Mouse (Mus musculus) liver, embryonic 15.5 days (tissue): Measurements from ENCODE around the gene Nav3. TPM values are rescaled to one million over a fixed set of nuclear protein-coding genes. Genes with fewer than 3 reads are reported as not detected.

Experiments used
- ATAC-seq: fragments of 200-750 bp; cut with Nextera tagmentation; 2 replicates; pipeline ENCODE4 v1.8.0; 2017; ENCODE audit warnings: moderate number of reproducible peaks, mild to moderate bottlenecking, moderate library complexity; ENCODE audit not compliant: insufficient read depth
- H3K27ac ChIP-seq: fragments of 300-500 bp; sonication (generic); replicated peaks from 2 replicates; pipeline ENCODE4 v1.5.1; 2015; ENCODE audit warnings: mild to moderate bottlenecking, inconsistent platforms
- H3K27me3 ChIP-seq: fragments of 300-500 bp; sonication (generic); 2 replicates; pipeline ENCODE4 v1.6.1; 2015; ENCODE audit warnings: mild to moderate bottlenecking, inconsistent platforms
- H3K36me3 ChIP-seq: fragments of 300-500 bp; sonication (generic); replicated peaks from 2 replicates; pipeline ENCODE4 v1.6.1; 2015; ENCODE audit warnings: moderate library complexity, mild to moderate bottlenecking, inconsistent platforms
- H3K4me1 ChIP-seq: fragments of 300-500 bp; sonication (generic); replicated peaks from 2 replicates; pipeline ENCODE4 v1.6.1; 2015; ENCODE audit warnings: inconsistent platforms
- H3K4me2 ChIP-seq: fragments of 300-500 bp; sonication (generic); 2 replicates; pipeline ENCODE4 v1.6.1; 2015; ENCODE audit warnings: moderate library complexity, mild to moderate bottlenecking, inconsistent platforms
- H3K4me3 ChIP-seq: fragments of 300-500 bp; sonication (generic); replicated peaks from 2 replicates; pipeline ENCODE4 v1.5.1; 2015; ENCODE audit warnings: mild to moderate bottlenecking, inconsistent platforms
- H3K9ac ChIP-seq: fragments of 300-500 bp; sonication (generic); 2 replicates; pipeline ENCODE4 v1.6.1; 2015; ENCODE audit warnings: moderate library complexity, mild to moderate bottlenecking, inconsistent platforms
- H3K9me3 ChIP-seq: fragments of 300-500 bp; sonication (generic); replicated peaks from 2 replicates; pipeline ENCODE4 v1.6.1; 2016; ENCODE audit warnings: inconsistent platforms
- WGBS: fragments of 180-500 bp; shearing (Covaris S2); methylation state at CpG from one replicate; pipeline ENCODE4 v1.1.7; 2015; ENCODE audit warnings: mixed read lengths; ENCODE audit not compliant: insufficient replicate concordance; 5-methylcytosine and 5-hydroxymethylcytosine counted together
- polyA plus RNA-seq: library from polyadenylated mRNA; unstranded; fragments of >200 nt; fragmentation: Nextera tagmentation; extraction: Ambion mirVana; gene quantifications from 2 replicates; pipeline ENCODE4 v1.2.1, GENCODE M21; 2015

Gene Nav3
- polyA plus RNA-seq, 1 experiment from 2014 or later: 0.12 TPM

GRCm38 (mm10) chr10:110290016-110290623 lies 165.9 kb downstream of the Nav3 start:
- no peak overlapping the region for H3K27ac ChIP-seq
- no peak overlapping the region for H3K4me3 ChIP-seq
- no peak overlapping the region for H3K9ac ChIP-seq
- no peaks in the 10 kb centered on the region for H3K27me3 ChIP-seq
- no peak for ATAC-seq
- 76% methylated on average over 10 of the region's 10 CpGs for WGBS
- no peaks in the 10 kb centered on the region for H3K4me1 ChIP-seq
- no peaks in the 10 kb centered on the region for H3K9me3 ChIP-seq
- no peak overlapping the region for H3K4me2 ChIP-seq
- H3K36me3 ChIP-seq: no peaks in the 10 kb centered on the region

- WGBS: 52% methylated on average over 3 of the region's 3 CpGs
- H3K36me3 ChIP-seq: no peaks in the 10 kb centered on the region
- no peak overlapping the region for H3K4me2 ChIP-seq
- H3K4me3 ChIP-seq: no peak overlapping the region
- ATAC-seq: no peak
- no peaks in the 10 kb centered on the region for H3K9me3 ChIP-seq
- H3K9ac ChIP-seq: no peak overlapping the region
- H3K27ac ChIP-seq: no peak overlapping the region
- H3K27me3 ChIP-seq: no peaks in the 10 kb centered on the region
- H3K4me1 ChIP-seq: no peaks in the 10 kb centered on the region
These were observed 172.1 kb downstream of the Nav3 start for GRCm38 (mm10) chr10:110283879-110284278.

- no peak overlapping the region for H3K4me2 ChIP-seq
- H3K27me3 ChIP-seq: no peaks in the 10 kb centered on the region
- no peaks in the 10 kb centered on the region for H3K4me1 ChIP-seq
- no peak overlapping the region for H3K9ac ChIP-seq
- H3K4me3 ChIP-seq: no peak overlapping the region
- H3K9me3 ChIP-seq: no peaks in the 10 kb centered on the region
- WGBS: 68% methylated on average over 2 of the region's 2 CpGs
- ATAC-seq: no peak
- H3K27ac ChIP-seq: no peak overlapping the region
- H3K36me3 ChIP-seq: no peaks in the 10 kb centered on the region
These were observed 183.2 kb downstream of the Nav3 start for GRCm38 (mm10) chr10:110272818-110273217.

GRCm38 (mm10) chr10:110270561-110270960 lies 185.4 kb downstream of the Nav3 start:
- no peaks in the 10 kb centered on the region for H3K9me3 ChIP-seq
- H3K4me1 ChIP-seq: no peaks in the 10 kb centered on the region
- no peak overlapping the region for H3K4me3 ChIP-seq
- 71% methylated on average over 1 of the region's 1 CpGs for WGBS
- H3K27ac ChIP-seq: no peak overlapping the region
- ATAC-seq: no peak
- no peaks in the 10 kb centered on the region for H3K36me3 ChIP-seq
- H3K9ac ChIP-seq: no peak overlapping the region
- no peak overlapping the region for H3K4me2 ChIP-seq
- H3K27me3 ChIP-seq: no peaks in the 10 kb centered on the region

- no peak for ATAC-seq
- H3K36me3 ChIP-seq: no peaks in the 10 kb centered on the region
- no peaks in the 10 kb centered on the region for H3K9me3 ChIP-seq
- no peaks in the 10 kb centered on the region for H3K27me3 ChIP-seq
- H3K27ac ChIP-seq: no peak overlapping the region
- 75% methylated on average over 3 of the region's 3 CpGs for WGBS
- no peak overlapping the region for H3K9ac ChIP-seq
- no peak overlapping the region for H3K4me3 ChIP-seq
- no peak overlapping the region for H3K4me2 ChIP-seq
- H3K4me1 ChIP-seq: no peaks in the 10 kb centered on the region
These were observed 213.9 kb downstream of the Nav3 start for GRCm38 (mm10) chr10:110242128-110242561.

- whole genome bisulfite sequencing: 51% methylated on average over 3 of the region's 3 CpGs
- Histone ChIP-seq H3K4me2 (no peak overlapping the region), H3K4me1 (no peaks in the 10 kb centered on the region), H3K9ac (no peak overlapping the region), H3K4me3 (no peak overlapping the region), H3K27me3 (no peaks in the 10 kb centered on the region), H3K9me3 (no peaks in the 10 kb centered on the region), H3K27ac (no peak overlapping the region), H3K36me3 (no peaks in the 10 kb centered on the region)
- no peak for ATAC-seq
These were observed 215.3 kb downstream of the Nav3 start for GRCm38 (mm10) chr10:110240667-110241066.

DNA sequence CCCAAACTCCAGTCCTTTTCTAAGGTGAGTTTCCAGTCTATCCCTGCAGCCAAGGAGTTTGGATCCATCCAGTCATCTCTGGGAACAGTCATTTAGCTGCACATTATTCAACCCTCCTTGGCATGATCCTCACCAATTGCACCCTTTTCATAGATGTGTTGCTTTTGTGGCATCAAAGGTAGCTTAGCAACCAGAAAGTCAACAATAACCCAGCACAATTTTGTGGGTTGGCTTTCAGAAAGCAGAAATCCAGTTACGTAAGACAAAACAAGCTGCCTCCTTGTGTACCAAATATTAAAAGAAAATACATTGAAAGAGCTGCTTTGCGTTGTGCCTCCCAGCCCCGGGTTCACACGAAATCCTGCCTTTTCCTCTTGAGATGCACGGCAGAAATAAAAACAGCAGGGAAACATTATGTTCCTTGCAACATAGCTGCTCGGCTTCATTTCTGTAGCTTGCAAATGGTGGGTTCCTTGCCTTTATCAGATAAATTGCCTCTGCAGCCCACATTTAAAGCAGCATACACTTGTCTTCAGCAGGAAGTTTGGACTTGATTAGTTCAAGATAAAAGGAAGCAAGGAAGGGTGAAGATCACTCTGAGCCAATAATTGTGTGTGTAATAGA lies 222.6 kb downstream of the Nav3 start:
- 64% methylated on average over 6 of the region's 6 CpGs for WGBS
- Histone ChIP-seq H3K27me3 (no peaks in the 10 kb centered on the region), H3K9ac (no peak overlapping the region), H3K9me3 (no peaks in the 10 kb centered on the region), H3K4me2 (no peak overlapping the region), H3K4me3 (no peak overlapping the region), H3K4me1 (no peaks in the 10 kb centered on the region), H3K36me3 (no peaks in the 10 kb centered on the region), H3K27ac (no peak overlapping the region)
- no peak for ATAC-seq

DNA sequence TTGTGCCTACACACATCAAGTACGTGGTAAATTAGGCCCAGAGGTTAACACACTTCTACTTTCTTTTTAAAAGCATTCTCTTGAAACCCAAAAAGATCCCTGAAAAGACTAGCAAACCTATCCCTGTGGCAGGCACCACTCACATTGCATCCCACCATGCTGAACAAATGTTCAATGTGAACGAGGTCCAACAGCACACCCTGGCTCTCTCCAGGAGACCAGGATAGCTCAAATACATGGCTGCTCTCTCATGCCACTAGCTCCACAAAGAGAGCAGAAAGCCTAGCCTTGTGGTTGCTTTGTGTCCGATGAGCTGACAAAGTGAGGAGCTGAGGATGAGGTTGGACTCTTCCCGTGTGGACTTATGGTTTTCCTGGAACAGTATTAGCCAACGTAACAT lies 249.6 kb downstream of the Nav3 start:
- no peak for ATAC-seq
- no peaks in the 10 kb centered on the region for H3K36me3 ChIP-seq
- H3K4me1 ChIP-seq: no peaks in the 10 kb centered on the region
- no peak overlapping the region for H3K27ac ChIP-seq
- H3K9me3 ChIP-seq: no peaks in the 10 kb centered on the region
- WGBS: 61% methylated on average over 5 of the region's 5 CpGs
- H3K4me3 ChIP-seq: no peak overlapping the region
- no peaks in the 10 kb centered on the region for H3K27me3 ChIP-seq
- no peak overlapping the region for H3K4me2 ChIP-seq
- no peak overlapping the region for H3K9ac ChIP-seq

DNA sequence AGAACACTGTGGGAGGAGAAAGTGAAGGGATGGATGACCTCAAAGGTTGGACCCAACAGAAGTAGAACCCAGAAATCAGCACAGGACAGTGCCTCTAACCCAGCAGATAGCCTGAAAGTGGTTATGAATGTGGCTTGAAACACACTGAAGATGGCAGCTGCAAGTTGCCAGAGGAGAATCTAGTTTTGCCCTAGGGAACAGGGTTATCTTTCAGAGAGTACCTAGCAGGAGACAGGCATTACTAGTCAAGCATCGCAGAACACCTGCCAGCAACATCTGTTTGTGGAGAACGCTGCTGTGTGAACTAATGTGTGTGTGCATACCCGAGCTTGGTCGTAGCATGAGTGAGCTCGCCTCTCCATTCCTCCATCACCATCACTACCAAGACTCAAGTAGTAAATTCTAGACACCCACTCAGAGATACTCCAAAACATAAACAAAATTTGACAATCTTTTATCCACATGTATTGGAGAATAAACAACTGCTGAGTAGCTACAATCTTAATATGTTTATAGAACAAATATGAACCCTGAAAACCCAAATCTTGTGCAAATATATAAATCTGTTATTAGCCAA lies 251.8 kb downstream of the Nav3 start:
- Histone ChIP-seq H3K27me3 (no peaks in the 10 kb centered on the region), H3K4me3 (no peak overlapping the region), H3K4me2 (no peak overlapping the region), H3K9ac (no peak overlapping the region), H3K36me3 (no peaks in the 10 kb centered on the region), H3K4me1 (no peaks in the 10 kb centered on the region), H3K9me3 (no peaks in the 10 kb centered on the region), H3K27ac (no peak overlapping the region)
- WGBS: 58% methylated on average over 5 of the region's 5 CpGs
- no peak for ATAC-seq

GRCm38 (mm10) chr10:110192881-110193280 lies 263.1 kb downstream of the Nav3 start:
- H3K4me1 ChIP-seq: no peaks in the 10 kb centered on the region
- H3K27ac ChIP-seq: no peak overlapping the region
- ATAC-seq: no peak
- no peaks in the 10 kb centered on the region for H3K9me3 ChIP-seq
- H3K4me2 ChIP-seq: no peak overlapping the region
- H3K9ac ChIP-seq: no peak overlapping the region
- H3K36me3 ChIP-seq: no peaks in the 10 kb centered on the region
- H3K27me3 ChIP-seq: no peaks in the 10 kb centered on the region
- no peak overlapping the region for H3K4me3 ChIP-seq
- WGBS: 55% methylated on average over 4 of the region's 4 CpGs

DNA sequence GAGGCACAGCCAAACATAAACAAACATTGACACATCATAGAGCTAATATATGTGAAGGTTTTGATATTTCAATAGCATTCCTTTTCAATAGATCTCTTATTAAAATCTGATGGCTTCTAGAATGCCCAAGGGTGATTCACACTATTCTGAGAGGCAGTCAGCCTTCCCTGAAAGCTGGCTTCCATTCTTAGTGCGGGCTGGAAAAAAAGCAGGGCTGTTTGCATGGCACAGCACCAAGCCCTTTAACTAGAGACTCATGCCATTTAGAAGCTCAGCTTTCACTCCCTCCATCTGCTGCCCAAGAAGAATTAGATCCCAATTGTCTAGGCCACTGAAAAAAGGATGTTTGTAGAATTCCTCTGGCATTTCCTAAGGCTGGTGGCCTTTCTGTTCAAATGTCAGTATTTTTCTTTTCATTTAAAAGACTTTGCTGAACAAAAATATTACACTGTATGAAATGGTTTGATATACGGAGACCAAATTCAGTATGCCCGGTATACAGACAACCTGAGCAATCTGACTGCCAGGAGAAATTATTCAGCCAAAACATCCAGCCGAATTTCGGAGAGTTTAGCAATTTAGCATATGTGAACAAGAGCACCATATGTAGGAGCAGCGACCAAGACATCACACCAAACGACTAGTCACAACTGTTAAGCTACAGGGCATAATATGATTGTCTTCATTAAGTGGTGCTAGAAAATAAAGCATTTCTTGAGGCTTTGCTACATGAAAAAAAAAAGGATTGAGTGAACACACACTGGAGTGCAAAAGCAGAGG lies 263.8 kb downstream of the Nav3 start:
- Histone ChIP-seq H3K9ac (no peak overlapping the region), H3K27me3 (no peaks in the 10 kb centered on the region), H3K9me3 (no peaks in the 10 kb centered on the region), H3K36me3 (no peaks in the 10 kb centered on the region), H3K27ac (no peak overlapping the region), H3K4me2 (no peak overlapping the region), H3K4me3 (no peak overlapping the region), H3K4me1 (no peaks in the 10 kb centered on the region)
- ATAC-seq: no peak
- WGBS: 57% methylated on average over 7 of the region's 7 CpGs
